Mouse (Mus musculus) megakaryocyte, embryonic 14.5 days (primary cell): ENCODE results near the gene Rnf6.

Experiments
- FLI1 ChIP-seq: IDR thresholded peaks from 2 replicates; pipeline ENCODE4 v1.6.1; 2012; ENCODE audit warnings: low read length, inconsistent platforms, mixed read lengths
- GATA1 ChIP-seq: IDR thresholded peaks from 3 replicates; pipeline ENCODE4 v1.6.1; 2012; ENCODE audit warnings: mixed read lengths, low read length, inconsistent platforms, borderline replicate concordance

GRCm38 (mm10) chr5:146241202-146241601 is 19.8 kb upstream of the Rnf6 start:
- TF ChIP-seq FLI1 (no peak), GATA1 (no peak)
